Mouse (Mus musculus) ZHBTc4 (cell line): Measurements from ENCODE around the gene Gpr182.

Experiments used
- DNase-seq: peaks from one replicate; pipeline ENCODE4 v3.0.0-alpha.2; 2011; ENCODE audit warnings: low read depth, low spot score

Gene Gpr182

DNA sequence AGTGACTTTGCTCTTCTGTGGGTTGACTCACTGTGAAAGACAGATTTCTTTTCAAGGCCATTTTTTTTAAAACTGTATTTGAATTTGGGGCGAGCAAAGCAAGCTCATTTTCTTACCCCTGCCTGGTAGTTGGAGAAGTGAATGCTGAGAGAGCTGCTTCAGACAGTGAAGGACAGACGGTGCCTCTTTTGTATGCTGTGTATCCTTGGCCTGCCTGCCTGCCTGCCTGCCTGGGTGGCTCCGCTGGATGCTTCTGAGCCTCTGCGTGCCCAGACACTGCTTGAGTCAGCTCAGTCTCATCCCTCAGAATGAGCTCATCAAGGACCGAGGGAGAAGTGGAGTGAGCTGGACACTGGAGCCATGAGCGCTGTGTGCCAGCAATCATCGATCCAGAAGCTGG lies 52.6 kb downstream of the Gpr182 start:
- no peak for DNase-seq
